ENCODE assay signal across 17 mouse cellular contexts in genomic region chr17:84101652-84102051, GRCm38 (mm10).
DNase-seq lines count a peak whose midpoint lies in the region; ATAC-seq and TF ChIP-seq lines count a peak whose summit lies in the region.
"Had no signal": no experiment of that assay in that cellular context is flagged by ENCODE, and none has a peak within 500 bp of the region (broad histone marks: within the 10 kb centered on the region; RNA-seq: fewer than 3 reads in every experiment).

No protein-coding gene starts in this region.

- no peak for TF ChIP-seq CTCF in gastrocnemius, adult 2 months (IDR thresholded peaks at IDR 0.05)
- no peak for TF ChIP-seq CTCF in bone marrow macrophage, adult 2 months (IDR thresholded peaks at IDR 0.05; ENCODE audit: low read depth, low read length)
- TF ChIP-seq CTCF in liver, postnatal 0 days (IDR thresholded peaks at IDR 0.05; ENCODE audit: low read depth), result no peak

- ATAC-seq in liver, postnatal 0 days, result no peak

- 67% methylated on average over 1 of the region's 1 CpGs for WGBS in liver, postnatal 0 days (ENCODE audit: insufficient replicate concordance)

- no peak for DNase-seq in gastrocnemius, adult 2 months
- no peak for DNase-seq in gastrocnemius, postnatal 4 days (ENCODE audit: low spot score in 2 of 2)
- peak; percentile 57 for DNase-seq in layer of hippocampus, adult 9-11 months
- no peak for DNase-seq in layer of hippocampus, postnatal 10 days (ENCODE audit: low spot score in 2 of 2)
- no peak for DNase-seq in liver, postnatal 0 days
- DNase-seq in right cerebral cortex, postnatal 14 days, result no peak
- no peak for DNase-seq in embryo, embryonic 11 days
- DNase-seq: adrenal gland, postnatal 14 days; cerebellum, postnatal 14 days; heart, postnatal 10 days; left cerebral cortex, postnatal 4 days; lung, adult 2 months; thymus, postnatal 4 days had no signal

- H3K27me3 ChIP-seq in liver, postnatal 0 days (ENCODE audit: insufficient read depth, low read length), result peaks cover 12% of the 10 kb centered on the region
- H3K27me3 ChIP-seq: CH12.LX; embryonic facial prominence, embryonic 13.5 days had no signal

- H3K27ac ChIP-seq in gastrocnemius, adult 2 months, result peak overlapping the region; percentile 57
- H3K27ac ChIP-seq in bone marrow macrophage, adult 2 months (ENCODE audit: insufficient read depth, low read depth, low read length), result peak overlapping the region; percentile 99
- peak overlapping the region; percentile 76 for H3K27ac ChIP-seq in liver, postnatal 0 days (ENCODE audit: low read depth)
- H3K27ac ChIP-seq: embryonic facial prominence, embryonic 13.5 days had no signal

- H3K9ac ChIP-seq in liver, postnatal 0 days (replicated peaks), result no peak overlapping the region
- H3K9ac ChIP-seq: embryonic facial prominence, embryonic 13.5 days had no signal

- no peak for TF ChIP-seq POLR2A in bone marrow macrophage, adult 2 months (IDR thresholded peaks at IDR 0.05; ENCODE audit: borderline replicate concordance, low read depth, low read length)

- peaks cover 54% of the 10 kb centered on the region for H3K4me1 ChIP-seq in bone marrow macrophage, adult 2 months (ENCODE audit: control insufficient read depth, insufficient read depth, low read length)
- H3K4me1 ChIP-seq in liver, postnatal 0 days (ENCODE audit: insufficient read depth), result peaks cover 16% of the 10 kb centered on the region

- H3K4me3 ChIP-seq in gastrocnemius, adult 2 months, result no peak overlapping the region
- H3K4me3 ChIP-seq in bone marrow macrophage, adult 2 months (ENCODE audit: insufficient read depth, low read length), result no peak overlapping the region
- no peak overlapping the region for H3K4me3 ChIP-seq in liver, postnatal 0 days (ENCODE audit: low read depth, low read length)
- H3K4me3 ChIP-seq: embryonic facial prominence, embryonic 13.5 days; megakaryocyte, embryonic 14.5 days had no signal

- intact Hi-C loops in gastrocnemius, adult 2 months (cut with DNase I), result no loop called here

- H3K36me3 ChIP-seq in liver, postnatal 0 days (replicated peaks; ENCODE audit: insufficient read depth, low read length), result no peaks in the 10 kb centered on the region
- H3K36me3 ChIP-seq: embryonic facial prominence, embryonic 13.5 days had no signal

- TF ChIP-seq EP300 in liver, postnatal 0 days (IDR thresholded peaks at IDR 0.05; ENCODE audit: low read depth), result no peak

- H3K4me2 ChIP-seq in liver, postnatal 0 days (ENCODE audit: low read depth, low read length), result no peak overlapping the region
- H3K4me2 ChIP-seq: embryonic facial prominence, embryonic 13.5 days had no signal

- no peaks in the 10 kb centered on the region for H3K9me3 ChIP-seq in liver, postnatal 0 days (ENCODE audit: low read length)
- H3K9me3 ChIP-seq: embryonic facial prominence, embryonic 13.5 days had no signal
